Mouse (Mus musculus) embryonic facial prominence, embryonic 13.5 days (tissue): Measurements from ENCODE around the gene Kcna7. TPM values are rescaled to one million over a fixed set of nuclear protein-coding genes. Genes with fewer than 3 reads are reported as not detected.
A peak's percentile ranks its signal among the peaks of the same experiment; 100 is the strongest.

Source experiments
- ATAC-seq: fragments of 200-750 bp; cut with Nextera tagmentation; 2 replicates; pipeline ENCODE4 v1.8.0; 2017; ENCODE audit warnings: low read depth; ENCODE audit not compliant: insufficient number of reproducible peaks, insufficient read depth, low FRiP score, low TSS enrichment
- H3K27ac ChIP-seq: fragments of 300-500 bp; sonication (generic); 2 replicates; pipeline ENCODE4 v1.5.1; 2015; ENCODE audit warnings: moderate library complexity, mild to moderate bottlenecking, inconsistent platforms
- H3K27me3 ChIP-seq: fragments of 300-500 bp; sonication (generic); 2 replicates; pipeline ENCODE4 v1.6.1; 2015; ENCODE audit warnings: mild to moderate bottlenecking, inconsistent platforms
- H3K36me3 ChIP-seq: fragments of 300-500 bp; sonication (generic); 2 replicates; pipeline ENCODE4 v1.6.1; 2015; ENCODE audit warnings: mild to moderate bottlenecking, inconsistent platforms
- H3K4me1 ChIP-seq: fragments of 300-500 bp; sonication (generic); 2 replicates; pipeline ENCODE4 v1.6.1; 2015; ENCODE audit warnings: inconsistent platforms
- H3K4me2 ChIP-seq: fragments of 300-500 bp; sonication (generic); 2 replicates; pipeline ENCODE4 v1.6.1; 2015; ENCODE audit warnings: moderate library complexity, mild to moderate bottlenecking, inconsistent platforms
- H3K4me3 ChIP-seq: fragments of 300-500 bp; sonication (generic); 2 replicates; pipeline ENCODE4 v1.5.1; 2015; ENCODE audit warnings: mild to moderate bottlenecking, inconsistent platforms
- H3K9ac ChIP-seq: fragments of 300-500 bp; sonication (generic); 2 replicates; pipeline ENCODE4 v1.6.1; 2015; ENCODE audit warnings: mild to moderate bottlenecking, inconsistent platforms
- H3K9me3 ChIP-seq: fragments of 300-500 bp; sonication (generic); 2 replicates; pipeline ENCODE4 v1.6.1; 2016; ENCODE audit warnings: inconsistent platforms
- WGBS: fragments of 180-500 bp; shearing (Covaris S2); methylation state at CpG from one replicate; pipeline ENCODE4 v1.1.7; 2015; ENCODE audit warnings: mixed read lengths; 5-methylcytosine and 5-hydroxymethylcytosine counted together
- polyA plus RNA-seq: library from polyadenylated mRNA; unstranded; fragments of >200 nt; fragmentation: Nextera tagmentation; extraction: Ambion mirVana; gene quantifications from 2 replicates; pipeline ENCODE4 v1.2.1, GENCODE M21; 2015

Gene Kcna7
- polyA plus RNA-seq, 1 experiment from 2014 or later = not detected

GRCm38 (mm10) chr7:45412421-45412820 lies 7.0 kb downstream of the Kcna7 start:
- no peak for ATAC-seq
- no peak overlapping the region for H3K9ac ChIP-seq
- H3K27me3 ChIP-seq = peaks cover 96% of the 10 kb centered on the region
- H3K27ac ChIP-seq = no peak overlapping the region
- H3K4me3 ChIP-seq = no peak overlapping the region
- H3K4me2 ChIP-seq = no peak overlapping the region
- H3K9me3 ChIP-seq = no peaks in the 10 kb centered on the region
- H3K36me3 ChIP-seq = no peaks in the 10 kb centered on the region
- 73% methylated on average over 2 of the region's 2 CpGs for WGBS
- peaks cover 25% of the 10 kb centered on the region for H3K4me1 ChIP-seq

- WGBS = 3% methylated on average over 36 of the region's 45 CpGs
- H3K4me2 ChIP-seq = peak within 1 kb of the TSS; percentile 71
- peak within 1 kb of the TSS; percentile 72 for H3K9ac ChIP-seq
- ATAC-seq = peak; percentile 28; the same call in 1 of the 2 replicates
- peaks cover 96% of the 10 kb centered on the region for H3K27me3 ChIP-seq
- peaks cover 33% of the 10 kb centered on the region for H3K4me1 ChIP-seq
- H3K9me3 ChIP-seq = no peaks in the 10 kb centered on the region
- peak within 1 kb of the TSS; percentile 56 for H3K4me3 ChIP-seq
- H3K27ac ChIP-seq = peak within 1 kb of the TSS; percentile 77
- no peaks in the 10 kb centered on the region for H3K36me3 ChIP-seq
Measured at GRCm38 (mm10) chr7:45413113-45413863, 7.8 kb downstream of the Kcna7 start, which contains the start of gene Ntf5. Gene Ntf5 (plus strand): TSS chr7:45413695.

- H3K9me3 ChIP-seq = no peaks in the 10 kb centered on the region
- H3K27me3 ChIP-seq = peaks cover 96% of the 10 kb centered on the region
- H3K36me3 ChIP-seq = no peaks in the 10 kb centered on the region
- peak overlapping the region; percentile 77 for H3K27ac ChIP-seq
- H3K4me3 ChIP-seq = peak overlapping the region; percentile 56
- H3K4me1 ChIP-seq = peaks cover 37% of the 10 kb centered on the region
- peak overlapping the region; percentile 72 for H3K9ac ChIP-seq
- ATAC-seq = peak; percentile 46; the same call in 1 of the 2 replicates
- 2% methylated on average over 26 of the region's 27 CpGs for WGBS
- peak overlapping the region; percentile 71 for H3K4me2 ChIP-seq
Measured at GRCm38 (mm10) chr7:45413864-45414739, 8.6 kb downstream of the Kcna7 start.

GRCm38 (mm10) chr7:45414740-45415224 lies 9.3 kb downstream of the Kcna7 start:
- ATAC-seq = no peak
- Histone ChIP-seq H3K4me3 (peak overlapping the region; percentile 56; the same call in 1 of the 2 replicates), H3K27ac (no peak overlapping the region; the same call in 1 of the 2 replicates), H3K9me3 (no peaks in the 10 kb centered on the region), H3K4me1 (peaks cover 40% of the 10 kb centered on the region), H3K27me3 (peaks cover 92% of the 10 kb centered on the region), H3K4me2 (peak overlapping the region; percentile 45), H3K9ac (no peak overlapping the region), H3K36me3 (no peaks in the 10 kb centered on the region)
- 40% methylated on average over 12 of the region's 12 CpGs for WGBS

- Histone ChIP-seq H3K4me2 (peak overlapping the region; percentile 45), H3K27me3 (peaks cover 92% of the 10 kb centered on the region), H3K9me3 (no peaks in the 10 kb centered on the region), H3K36me3 (peaks cover 2% of the 10 kb centered on the region), H3K27ac (no peak overlapping the region), H3K9ac (0 out of 2 replicates have a peak overlapping the region, but pooled peaks have one; percentile 12), H3K4me3 (peak overlapping the region; percentile 15), H3K4me1 (peaks cover 49% of the 10 kb centered on the region)
- ATAC-seq = no peak
- WGBS = 12% methylated on average over 37 of the region's 37 CpGs
Measured at GRCm38 (mm10) chr7:45415636-45416035, 10.2 kb downstream of the Kcna7 start.

- H3K27ac ChIP-seq = 0 out of 2 replicates have a peak overlapping the region, but pooled peaks have one; percentile 39
- H3K9me3 ChIP-seq = no peaks in the 10 kb centered on the region
- peaks cover 75% of the 10 kb centered on the region for H3K27me3 ChIP-seq
- H3K4me3 ChIP-seq = peak overlapping the region; percentile 6; the same call in 1 of the 2 replicates
- peaks cover 48% of the 10 kb centered on the region for H3K4me1 ChIP-seq
- H3K36me3 ChIP-seq = peaks cover 26% of the 10 kb centered on the region
- WGBS = 10% methylated on average over 13 of the region's 13 CpGs
- H3K9ac ChIP-seq = no peak overlapping the region
- H3K4me2 ChIP-seq = peak overlapping the region; percentile 36
- no peak for ATAC-seq
Measured at GRCm38 (mm10) chr7:45417962-45418492, 12.6 kb downstream of the Kcna7 start.

- Histone ChIP-seq H3K27ac (no peak overlapping the region), H3K36me3 (peaks cover 46% of the 10 kb centered on the region), H3K27me3 (peaks cover 55% of the 10 kb centered on the region), H3K4me2 (peak overlapping the region; percentile 47), H3K4me1 (peaks cover 33% of the 10 kb centered on the region), H3K4me3 (peak overlapping the region; percentile 11; the same call in 1 of the 2 replicates), H3K9me3 (no peaks in the 10 kb centered on the region), H3K9ac (peak overlapping the region; percentile 56; the same call in 1 of the 2 replicates)
- WGBS = 12% methylated on average over 27 of the region's 27 CpGs
- ATAC-seq = no peak
Measured at GRCm38 (mm10) chr7:45419859-45420614, 14.6 kb downstream of the Kcna7 start.

GRCm38 (mm10) chr7:45420615-45420919 lies 15.1 kb downstream of the Kcna7 start, which contains the start of gene Lhb:
Gene Lhb (plus strand): TSS chr7:45420820.
- Histone ChIP-seq H3K27ac (no peak within 1 kb of the TSS), H3K4me3 (peak within 1 kb of the TSS; percentile 11; the same call in 1 of the 2 replicates), H3K27me3 (peaks cover 50% of the 10 kb centered on the region), H3K4me2 (peak within 1 kb of the TSS; percentile 47), H3K36me3 (peaks cover 51% of the 10 kb centered on the region), H3K9me3 (no peaks in the 10 kb centered on the region), H3K9ac (peak within 1 kb of the TSS; percentile 56; the same call in 1 of the 2 replicates), H3K4me1 (peaks cover 28% of the 10 kb centered on the region)
- ATAC-seq = no peak
- WGBS = 54% methylated on average over 6 of the region's 6 CpGs

GRCm38 (mm10) chr7:45421194-45421593 lies 15.7 kb downstream of the Kcna7 start:
- Histone ChIP-seq H3K4me3 (no peak overlapping the region), H3K4me1 (peaks cover 27% of the 10 kb centered on the region), H3K4me2 (no peak overlapping the region), H3K9ac (no peak overlapping the region), H3K27me3 (peaks cover 43% of the 10 kb centered on the region), H3K36me3 (peaks cover 57% of the 10 kb centered on the region), H3K9me3 (no peaks in the 10 kb centered on the region), H3K27ac (no peak overlapping the region)
- ATAC-seq = no peak
- 90% methylated on average over 14 of the region's 14 CpGs for WGBS

GRCm38 (mm10) chr7:45426556-45426955 lies 21.1 kb downstream of the Kcna7 start:
- 90% methylated on average over 8 of the region's 8 CpGs for WGBS
- H3K9ac ChIP-seq = no peak overlapping the region
- peaks cover 96% of the 10 kb centered on the region for H3K36me3 ChIP-seq
- H3K4me2 ChIP-seq = no peak overlapping the region
- no peak overlapping the region for H3K27ac ChIP-seq
- no peak overlapping the region for H3K4me3 ChIP-seq
- no peak for ATAC-seq
- no peaks in the 10 kb centered on the region for H3K27me3 ChIP-seq
- H3K9me3 ChIP-seq = no peaks in the 10 kb centered on the region
- no peaks in the 10 kb centered on the region for H3K4me1 ChIP-seq
